Mouse (Mus musculus): ENCODE results near the gene Shkbp1. TPM values are rescaled to one million over a fixed set of nuclear protein-coding genes. Genes with fewer than 3 reads are reported as not detected.

Gene Shkbp1
- total and polyA plus RNA-seq, 3 experiments, result 23.3 to 62.8 (median 30.8) TPM

- TF ChIP-seq ZNF384 (IDR thresholded peaks at IDR 0.05; ENCODE audit: low read depth, low read length) (peak; percentile 74), GABPA (IDR thresholded peaks at IDR 0.05; ENCODE audit: insufficient replicate concordance, low read depth, low read length) (no peak)
- Histone ChIP-seq H3K27me3 (replicated peaks) (peaks cover 44% of the 10 kb centered on the region), H3K4me1 (ENCODE audit: control insufficient read depth in 1 of 2, insufficient read depth in 2 of 2) (peaks cover 4 to 37% of the 10 kb centered on the region in 2 experiments), H3K27ac (ENCODE audit: insufficient read depth, low read depth) (peak overlapping the region; percentile 70; the same call in 1 of the 2 replicates), H3K4me3 (replicated peaks in 1 of 3; ENCODE audit: low read depth in 2 of 3, low read length in 2 of 3, poor library complexity in 1 of 3) (peak overlapping the region; percentile 44 to 66 (median 44)), H3K36me3 (replicated peaks in 1 of 2; ENCODE audit: control insufficient read depth in 1 of 2, insufficient read depth in 1 of 2, low read length in 1 of 2) (no peaks in the 10 kb centered on the region), H3K9ac (ENCODE audit: insufficient read depth, low read depth) (peak overlapping the region; percentile 50; the same call in 1 of the 2 replicates), H3K79me2 (replicated peaks; ENCODE audit: control insufficient read depth, extremely low read depth, insufficient read depth, poor library complexity, severe bottlenecking) (no peaks in the 10 kb centered on the region), H3K9me3 (replicated peaks; ENCODE audit: low read length) (no peaks in the 10 kb centered on the region), H3K4me2 (ENCODE audit: insufficient read depth, low read depth, poor library complexity, severe bottlenecking) (peak overlapping the region; percentile 83)
- dilution Hi-C loops (cut with MboI; ENCODE audit: extremely low pct_ligation_motif_present, extremely low pct_unique_long_range_greater_than_20kb, low sequenced_read_pairs) (no loop called here), in situ Hi-C loops (cut with MboI; ENCODE audit: low pct_ligation_motif_present, low pct_unique_long_range_greater_than_20kb, low sequenced_read_pairs) (loop anchor here (10.0 kb wide), 1 partner anchor 193 kb away; the partner anchor contains the start of gene Hipk4)
- no peak for DNase-seq (ENCODE audit: extremely low read depth)
Observed at GRCm38 (mm10) chr7:27331854-27332253, 24.0 kb downstream of the Shkbp1 start.

- in situ Hi-C loops (cut with MboI; ENCODE audit: low pct_ligation_motif_present, low pct_unique_long_range_greater_than_20kb, low sequenced_read_pairs), result loop anchor here (10.0 kb wide), 1 partner anchor 193 kb away; the partner anchor contains the start of gene Hipk4
Observed at GRCm38 (mm10) chr7:27331541-27331851, 24.3 kb downstream of the Shkbp1 start.

More at GRCm38 (mm10) chr7:27331541-27331851, 24.3 kb downstream of the Shkbp1 start:
- H3K4me1 ChIP-seq (ENCODE audit: control insufficient read depth in 1 of 2, insufficient read depth in 2 of 2), result peaks cover 4 to 37% of the 10 kb centered on the region in 2 experiments
- TF ChIP-seq HCFC1 (IDR thresholded peaks at IDR 0.05; ENCODE audit: low read depth, low read length), result no peak
- TF ChIP-seq MXI1 (IDR thresholded peaks at IDR 0.05; ENCODE audit: low read depth, low read length), result peak; percentile 39; the same call in 1 of the 2 replicates
- no peak for TF ChIP-seq ZNF384 (IDR thresholded peaks at IDR 0.05; ENCODE audit: low read depth, low read length)
- no peak for TF ChIP-seq UBTF (IDR thresholded peaks at IDR 0.05; ENCODE audit: low read depth, low read length)
- no peak for TF ChIP-seq MAZ (IDR thresholded peaks at IDR 0.05; ENCODE audit: low read depth, low read length)
- TF ChIP-seq JUN (IDR thresholded peaks at IDR 0.05; ENCODE audit: insufficient read depth, low read depth, low read length), result no peak
- TF ChIP-seq E2F4 (IDR thresholded peaks at IDR 0.05; ENCODE audit: insufficient replicate concordance, low read depth, low read length), result no peak
- TF ChIP-seq ETS1 (conservative IDR thresholded peaks at IDR 0.05; ENCODE audit: low read depth, low read length), result no peak
- peak; percentile 18; the same call in 1 of the 2 replicates for TF ChIP-seq EP300 (IDR thresholded peaks at IDR 0.05; ENCODE audit: low read length)
- TF ChIP-seq SIN3A (IDR thresholded peaks at IDR 0.05; ENCODE audit: low read length), result no peak
- TF ChIP-seq CHD2 (IDR thresholded peaks at IDR 0.05; ENCODE audit: low read length), result peak; percentile 37; the same call in 1 of the 2 replicates
- TF ChIP-seq MAX (IDR thresholded peaks at IDR 0.05; ENCODE audit: low read length), result no peak
- TF ChIP-seq ZMIZ1 (IDR thresholded peaks at IDR 0.05; ENCODE audit: low read depth, low read length), result no peak
- TF ChIP-seq JUND (conservative IDR thresholded peaks at IDR 0.05; ENCODE audit: low read depth, low read length), result no peak
- TF ChIP-seq MEF2A (IDR thresholded peaks at IDR 0.05; ENCODE audit: borderline replicate concordance, low read depth, low read length), result no peak
- TF ChIP-seq CTCF (conservative IDR thresholded peaks at IDR 0.05 in 1 of 2, IDR thresholded peaks at IDR 0.05 in 1 of 2; ENCODE audit: low read depth in 2 of 2, low read length in 2 of 2), result no peak
- TF ChIP-seq POLR2A (IDR thresholded peaks at IDR 0.05; ENCODE audit: low read depth, low read length), result no peak
- no peak for TF ChIP-seq MAFK (IDR thresholded peaks at IDR 0.05; ENCODE audit: insufficient replicate concordance, low read length)
- TF ChIP-seq IRF4 (IDR thresholded peaks at IDR 0.05; ENCODE audit: low read depth, low read length), result no peak
- no peak for TF ChIP-seq RAD21 (IDR thresholded peaks at IDR 0.05; ENCODE audit: low read depth, low read length)
- TF ChIP-seq CHD1 (IDR thresholded peaks at IDR 0.05; ENCODE audit: low read depth, low read length), result no peak
- no peak for TF ChIP-seq USF2 (conservative IDR thresholded peaks at IDR 0.05; ENCODE audit: low read depth, low read length)
- TF ChIP-seq NELFE (IDR thresholded peaks at IDR 0.05; ENCODE audit: low read depth, low read length), result no peak
- no peak for TF ChIP-seq SMC3 (IDR thresholded peaks at IDR 0.05; ENCODE audit: low read depth, low read length)
- 0 out of 2 replicates have a peak, but pooled peaks have one; percentile 10 for TF ChIP-seq NRF1 (IDR thresholded peaks at IDR 0.05; ENCODE audit: low read depth, low read length)
- TF ChIP-seq ZC3H11A (IDR thresholded peaks at IDR 0.05; ENCODE audit: low read depth, low read length), result no peak
- TF ChIP-seq POLR2AphosphoS2 (IDR thresholded peaks at IDR 0.05; ENCODE audit: low read depth, low read length), result no peak
- no peak for TF ChIP-seq RCOR1 (conservative IDR thresholded peaks at IDR 0.05; ENCODE audit: low read depth, low read length)
- peak overlapping the region; percentile 70; the same call in 1 of the 2 replicates for H3K27ac ChIP-seq (ENCODE audit: insufficient read depth, low read depth)
- dilution Hi-C loops (cut with MboI; ENCODE audit: extremely low pct_ligation_motif_present, extremely low pct_unique_long_range_greater_than_20kb, low sequenced_read_pairs), result no loop called here
- peak overlapping the region; percentile 50; the same call in 1 of the 2 replicates for H3K9ac ChIP-seq (ENCODE audit: insufficient read depth, low read depth)
- peaks cover 42% of the 10 kb centered on the region for H3K27me3 ChIP-seq (replicated peaks)
- peak overlapping the region; percentile 4 to 66 (median 50) for H3K4me3 ChIP-seq (replicated peaks in 1 of 3; ENCODE audit: low read depth in 2 of 3, low read length in 2 of 3, poor library complexity in 1 of 3)
- H3K36me3 ChIP-seq (replicated peaks in 1 of 2; ENCODE audit: control insufficient read depth in 1 of 2, insufficient read depth in 1 of 2, low read length in 1 of 2), result no peaks in the 10 kb centered on the region
- H3K79me2 ChIP-seq (replicated peaks; ENCODE audit: control insufficient read depth, extremely low read depth, insufficient read depth, poor library complexity, severe bottlenecking), result no peaks in the 10 kb centered on the region
- DNase-seq (ENCODE audit: extremely low read depth), result no peak
- H3K9me3 ChIP-seq (replicated peaks; ENCODE audit: low read length), result no peaks in the 10 kb centered on the region
- H3K4me2 ChIP-seq (ENCODE audit: insufficient read depth, low read depth, poor library complexity, severe bottlenecking), result peak overlapping the region; percentile 83

Data from CH12.LX (cell line).